Mouse (Mus musculus): ENCODE measurements at regions not wholly inside any gene's neighbourhood (a gene's known extent, or its start where the extent isn't known, plus 50 kb on each side); places are given as distances from the start of the nearest gene placed in this dataset.
A peak's percentile ranks its signal among the peaks of the same experiment; 100 is the strongest.

GRCm38 (mm10) chr13:28795274-28795673, 158.2 kb downstream of the Sox4 start:
- DNase-seq (ENCODE audit: low read depth, low spot score) = no peak

- no peak for DNase-seq (ENCODE audit: low read depth, low spot score)
Observed at GRCm38 (mm10) chr13:28794547-28794946, 159.0 kb downstream of the Sox4 start.

DNA sequence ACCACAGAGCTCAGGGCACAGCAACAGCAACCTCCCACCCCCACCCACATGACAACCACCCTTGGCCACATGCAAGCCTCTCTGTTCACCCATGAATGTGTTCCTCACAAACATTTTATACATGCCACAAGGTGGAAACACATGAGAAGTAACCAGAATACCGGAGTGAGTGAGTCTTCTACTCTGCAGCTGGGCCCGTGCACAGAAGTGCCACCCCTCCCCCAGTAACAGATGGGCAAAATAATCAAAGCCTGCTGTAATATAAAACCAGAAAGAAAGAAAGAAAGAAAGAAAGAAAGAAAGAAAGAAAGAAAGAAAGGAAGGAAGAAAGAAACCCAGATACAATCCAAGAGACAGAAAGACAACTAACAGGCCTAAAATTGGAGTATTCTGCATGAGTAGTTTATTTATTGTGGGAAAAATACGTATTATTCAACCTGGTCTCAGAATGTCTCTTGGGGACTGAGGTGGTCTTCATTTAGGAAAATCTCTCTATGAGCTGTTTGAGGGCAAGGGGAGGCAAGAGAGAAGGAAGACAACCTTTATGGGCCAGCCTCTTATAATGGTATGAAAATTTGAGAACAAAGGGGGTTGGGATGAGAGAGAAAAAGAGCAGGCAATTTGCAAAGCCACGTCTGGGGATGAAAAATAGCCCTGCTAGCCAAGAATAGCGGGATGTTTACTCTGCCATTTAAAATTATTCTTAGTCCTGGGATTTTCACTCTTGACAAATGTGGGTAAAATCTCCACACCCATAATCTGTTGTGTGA, 160.2 kb downstream of the Sox4 start:
- no peak for DNase-seq (ENCODE audit: low read depth, low spot score)

DNA sequence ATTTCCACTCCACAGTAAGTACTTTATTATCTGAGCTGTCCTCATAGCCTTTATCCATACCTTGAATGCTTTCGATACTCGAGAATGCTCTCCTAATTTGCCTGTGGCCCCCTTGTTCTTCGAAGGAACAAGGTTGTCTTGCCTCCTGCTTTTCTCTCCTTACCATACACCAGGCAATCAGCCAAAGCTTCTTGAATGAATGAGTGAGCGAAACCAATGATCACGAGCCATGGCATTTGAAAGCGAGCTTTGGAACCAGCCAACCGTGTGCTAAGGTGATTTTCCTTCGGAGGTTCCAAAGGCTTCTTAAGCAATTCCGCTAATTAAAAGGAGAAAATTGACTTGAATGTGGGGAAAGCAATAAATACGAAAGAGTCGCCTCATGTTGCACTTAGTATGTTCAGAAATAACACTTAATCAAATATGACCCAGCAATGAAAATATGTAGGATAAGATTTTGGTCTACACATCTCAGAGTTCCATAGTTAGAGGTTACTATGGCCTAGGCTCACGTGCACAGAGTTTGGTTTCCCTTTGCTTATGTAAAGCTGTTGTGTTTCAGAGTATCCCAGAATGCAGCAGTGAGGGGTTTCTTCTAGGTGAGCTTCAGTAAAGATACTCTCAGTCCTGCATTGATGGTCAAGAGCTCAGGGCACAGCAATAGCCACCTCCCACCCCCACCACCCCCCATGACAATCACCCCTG, 160.9 kb downstream of the Sox4 start:
- DNase-seq (ENCODE audit: low read depth, low spot score) = no peak

DNA sequence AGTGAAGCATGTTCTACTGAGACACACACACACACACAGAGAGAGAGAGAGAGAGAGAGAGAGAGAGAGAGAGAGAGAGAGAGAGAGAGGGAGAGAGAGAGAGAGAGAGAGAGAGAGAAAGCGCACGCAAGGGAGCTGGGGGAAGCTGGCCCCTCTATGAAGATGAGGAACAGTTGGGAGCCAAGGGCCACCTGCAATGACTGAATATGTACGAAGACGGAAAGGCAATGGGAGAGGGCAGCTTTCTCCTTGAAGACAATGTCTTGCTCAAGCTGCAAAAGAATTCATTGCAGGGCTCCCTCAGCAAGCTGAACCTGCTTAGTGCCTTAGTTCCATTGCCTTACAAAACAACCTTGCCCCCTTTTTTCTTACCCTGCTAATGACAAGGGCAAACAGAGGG, 163.1 kb downstream of the Sox4 start:
- peak; percentile 18 for DNase-seq (ENCODE audit: low read depth, low spot score)

- no peak for DNase-seq (ENCODE audit: low read depth, low spot score)
Observed at GRCm38 (mm10) chr13:28787331-28787643, 166.2 kb downstream of the Sox4 start.

GRCm38 (mm10) chr13:28786629-28787330, 166.7 kb downstream of the Sox4 start:
- DNase-seq (ENCODE audit: low read depth, low spot score) = peak; percentile 79

DNA sequence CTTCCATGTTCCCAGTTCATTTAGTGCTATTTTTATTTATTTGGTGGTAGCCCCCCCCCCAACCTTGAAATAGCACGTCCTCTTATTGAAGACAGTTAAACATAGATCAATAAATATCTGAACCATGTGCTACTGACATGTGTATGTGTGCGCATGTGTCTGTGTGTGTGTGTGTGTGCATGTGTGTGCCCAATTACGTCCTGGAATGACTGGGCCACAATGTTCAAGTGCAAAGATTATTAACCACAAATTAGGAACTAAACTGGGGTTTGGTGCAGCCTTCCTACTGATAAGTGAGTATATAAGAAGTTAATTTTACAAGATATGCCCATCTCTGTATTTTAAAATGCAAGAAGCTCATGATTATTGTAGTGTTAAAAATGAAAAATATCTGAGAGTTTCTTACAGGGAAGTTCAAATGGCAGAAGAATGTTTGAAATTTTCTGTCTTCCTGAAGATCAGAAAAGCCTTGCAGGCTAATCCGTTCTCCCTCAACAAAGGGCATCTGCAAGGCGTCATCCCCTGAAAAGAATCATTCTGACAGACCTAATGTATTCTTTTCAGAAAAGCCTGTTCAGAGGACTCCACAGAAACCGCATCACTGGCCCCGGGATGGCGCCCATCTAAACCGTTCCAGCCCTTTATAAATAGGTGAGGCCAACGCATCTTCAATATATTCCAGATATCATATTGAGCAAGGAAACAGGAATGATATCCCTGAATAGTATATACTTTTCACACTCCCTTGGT, 170.8 kb downstream of the Sox4 start:
- DNase-seq (ENCODE audit: low read depth, low spot score) = no peak

DNA sequence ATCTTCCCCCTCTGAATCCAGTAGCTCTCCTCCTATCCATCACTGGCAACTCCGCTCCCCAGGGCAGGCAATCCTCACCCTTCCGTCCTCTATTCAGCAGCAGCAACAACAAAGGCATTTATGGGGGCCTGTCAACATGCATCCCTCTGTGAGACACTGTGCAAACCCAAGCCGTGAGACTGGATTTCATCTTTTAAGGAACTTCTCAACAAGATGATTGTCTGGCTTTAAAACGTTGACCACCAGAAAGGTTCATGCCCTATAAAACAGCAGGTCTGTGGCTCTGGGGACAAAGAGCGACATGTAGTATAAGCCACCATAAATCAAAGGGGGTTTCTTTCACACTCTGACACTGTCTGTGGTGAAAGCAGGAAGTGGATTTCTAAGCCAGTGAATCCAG, 171.4 kb downstream of the Sox4 start:
- peak; percentile 30 for DNase-seq (ENCODE audit: low read depth, low spot score)

DNA sequence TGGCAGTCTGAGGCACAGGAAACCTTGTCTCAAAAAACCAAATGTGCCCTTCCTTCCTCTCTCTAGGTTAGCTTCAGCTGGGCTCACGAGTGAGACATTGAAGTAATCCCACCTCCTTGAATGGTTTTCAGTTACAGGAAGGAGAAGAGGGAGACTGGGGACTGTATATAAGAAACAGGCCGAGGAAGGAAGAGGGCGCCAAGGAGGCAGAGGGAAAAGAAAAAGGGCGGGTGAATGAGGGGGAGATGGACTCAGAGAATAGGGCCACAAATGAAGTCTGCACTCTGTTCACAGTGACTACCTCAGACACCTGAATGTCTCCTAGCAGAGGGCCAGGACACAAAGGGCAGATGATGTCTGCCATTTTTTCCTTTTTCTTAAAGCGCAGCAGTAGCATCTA, 171.9 kb downstream of the Sox4 start:
- no peak for DNase-seq (ENCODE audit: low read depth, low spot score)

GRCm38 (mm10) chr13:28780462-28780861, 173.1 kb downstream of the Sox4 start:
- peak; percentile 97 for DNase-seq (ENCODE audit: low read depth, low spot score)

DNA sequence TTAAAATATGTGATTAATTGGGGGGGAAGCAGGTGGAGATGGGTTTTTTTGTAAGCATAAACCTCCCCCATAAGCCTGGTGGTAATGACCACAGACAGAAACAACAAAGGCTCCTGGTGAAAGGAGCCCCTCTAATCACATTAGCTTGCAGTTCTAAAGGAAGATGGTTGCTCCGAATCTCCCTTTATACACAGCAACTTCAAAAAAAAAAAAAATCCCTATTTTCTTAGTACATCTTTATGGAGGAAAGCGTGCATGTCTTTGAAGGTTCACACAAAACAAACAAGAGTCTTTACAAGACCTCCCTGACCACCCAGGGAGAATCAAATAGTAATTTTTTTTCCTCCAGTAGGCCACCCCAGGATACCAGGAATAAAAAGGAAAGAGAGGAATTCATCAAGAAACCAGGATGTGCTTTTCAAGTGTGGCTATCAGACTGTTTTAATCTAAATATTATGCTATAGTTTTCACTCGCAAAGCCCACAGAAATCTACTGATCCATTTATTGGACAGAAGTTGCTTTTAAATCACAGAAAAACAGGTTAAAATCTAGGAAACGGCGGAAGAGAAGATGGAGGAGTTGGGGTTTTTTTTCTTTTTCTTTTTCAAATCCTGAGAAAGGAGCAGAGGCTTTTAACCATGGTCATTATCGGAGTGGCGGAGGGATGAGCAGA, 178.2 kb downstream of the Sox4 start:
- DNase-seq (ENCODE audit: low read depth, low spot score) = no peak

- peak; percentile 46 for DNase-seq (ENCODE audit: low read depth, low spot score)
Observed at GRCm38 (mm10) chr13:28774649-28775048, 178.9 kb downstream of the Sox4 start.

DNA sequence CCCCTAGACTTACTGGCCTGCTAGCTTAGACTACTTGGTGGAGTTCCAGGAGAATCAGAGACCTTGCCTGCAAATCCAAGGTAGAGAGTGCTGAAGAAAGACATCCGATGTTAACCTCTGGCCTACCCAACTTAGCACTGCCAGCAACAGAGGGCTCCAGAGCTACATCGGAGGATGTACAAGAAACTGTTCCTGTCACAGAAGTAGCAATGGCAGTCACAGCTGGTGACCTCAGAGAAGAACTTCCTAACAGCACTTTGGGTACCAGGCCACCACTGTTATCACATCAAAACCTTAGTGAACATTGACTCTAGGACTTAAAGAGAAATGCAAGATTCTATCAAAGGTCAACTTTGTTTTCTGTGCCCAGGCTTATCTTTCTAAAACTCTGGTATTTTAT, 180.0 kb downstream of the Sox4 start:
- DNase-seq (ENCODE audit: low read depth, low spot score) = no peak

DNA sequence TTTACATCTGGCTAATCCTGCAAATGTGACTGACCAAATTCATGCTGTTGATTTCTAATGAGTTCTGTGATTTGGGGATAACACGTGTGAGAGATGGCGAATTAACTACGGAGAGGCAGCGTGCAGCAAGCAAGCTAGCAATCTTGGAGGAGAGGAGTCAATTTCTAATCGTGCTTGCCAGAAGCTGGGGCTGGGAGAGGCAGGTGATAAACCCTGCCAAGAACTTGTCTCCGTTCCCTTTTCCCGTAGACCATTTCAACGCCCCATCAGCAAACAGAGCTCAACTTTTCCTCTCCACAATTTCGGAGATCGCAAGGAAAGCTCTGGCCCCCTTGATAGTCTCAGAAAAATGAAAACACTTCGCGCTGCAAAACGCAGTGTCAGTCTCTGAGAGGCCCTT, 183.0 kb downstream of the Sox4 start:
- DNase-seq (ENCODE audit: low read depth, low spot score) = no peak

- DNase-seq (ENCODE audit: low read depth, low spot score) = no peak
Observed at GRCm38 (mm10) chr13:28770018-28770417, 183.5 kb downstream of the Sox4 start.

GRCm38 (mm10) chr13:28768717-28769426, 184.6 kb downstream of the Sox4 start:
- no peak for DNase-seq (ENCODE audit: low read depth, low spot score)

GRCm38 (mm10) chr13:28762555-28762954, 191.0 kb downstream of the Sox4 start:
- DNase-seq (ENCODE audit: low read depth, low spot score) = no peak

DNA sequence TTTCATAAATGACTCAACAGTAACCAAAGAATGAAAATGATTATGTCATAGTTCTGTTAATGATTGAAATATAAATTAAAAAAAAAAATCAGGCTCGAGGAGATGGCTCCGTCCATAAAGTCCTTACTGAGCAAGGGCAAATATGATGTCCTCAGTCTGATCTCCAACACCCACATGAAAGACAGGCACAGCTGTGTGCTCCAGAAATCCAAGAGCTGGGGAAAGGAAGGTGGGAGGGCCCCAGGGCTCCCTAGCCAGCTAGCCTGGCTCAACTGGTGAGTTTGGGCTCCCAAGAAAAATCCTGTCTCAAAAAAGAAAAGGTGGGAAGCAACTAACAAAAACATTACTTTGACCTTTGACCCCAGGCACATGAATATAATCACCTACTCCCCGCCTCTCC, 194.5 kb downstream of the Sox4 start:
- DNase-seq (ENCODE audit: low read depth, low spot score) = no peak

DNA sequence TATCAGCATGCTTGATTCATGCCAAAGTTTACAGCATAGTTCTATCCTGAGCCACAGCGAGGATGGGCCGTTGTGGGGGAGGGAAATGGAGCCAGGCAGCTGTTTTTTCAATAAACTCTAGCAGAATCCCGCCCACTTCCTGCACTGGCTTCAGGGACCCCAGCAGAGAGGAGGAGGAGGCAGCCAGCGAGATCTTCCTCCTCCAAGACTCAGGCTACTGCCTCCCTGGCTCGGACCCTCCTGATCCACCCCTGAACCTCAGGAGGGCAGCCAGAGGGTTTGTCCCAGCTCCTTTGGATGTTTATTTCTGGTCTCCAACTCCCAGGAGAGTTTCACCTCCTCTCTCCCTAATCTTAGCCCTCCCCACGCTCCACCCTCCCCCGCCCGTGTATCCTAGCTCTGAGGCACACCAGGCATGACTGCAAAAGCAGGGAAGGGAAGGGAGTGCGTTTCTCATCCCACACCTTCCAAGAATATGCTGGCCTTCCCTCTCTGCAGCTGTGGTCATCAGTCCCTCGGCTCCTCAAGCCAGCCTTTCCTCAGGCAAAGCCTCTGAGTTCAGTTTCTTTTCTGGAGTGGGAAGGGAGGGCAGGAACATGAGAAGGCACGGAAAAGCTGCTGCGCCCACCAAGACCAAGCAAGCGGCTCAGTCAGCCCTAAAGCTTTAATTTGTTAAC, 195.5 kb downstream of the Sox4 start:
- DNase-seq (ENCODE audit: low read depth, low spot score) = peak; percentile 72
